Mouse (Mus musculus) fibroblast of lung, adult 2 months (primary cell): Measurements from ENCODE around the gene Atp5d.

ENCODE experiments used
- DNase-seq: peaks from one replicate; pipeline ENCODE4 v3.0.0-alpha.2; 2011; ENCODE audit warnings: low read depth

Gene Atp5d

DNA sequence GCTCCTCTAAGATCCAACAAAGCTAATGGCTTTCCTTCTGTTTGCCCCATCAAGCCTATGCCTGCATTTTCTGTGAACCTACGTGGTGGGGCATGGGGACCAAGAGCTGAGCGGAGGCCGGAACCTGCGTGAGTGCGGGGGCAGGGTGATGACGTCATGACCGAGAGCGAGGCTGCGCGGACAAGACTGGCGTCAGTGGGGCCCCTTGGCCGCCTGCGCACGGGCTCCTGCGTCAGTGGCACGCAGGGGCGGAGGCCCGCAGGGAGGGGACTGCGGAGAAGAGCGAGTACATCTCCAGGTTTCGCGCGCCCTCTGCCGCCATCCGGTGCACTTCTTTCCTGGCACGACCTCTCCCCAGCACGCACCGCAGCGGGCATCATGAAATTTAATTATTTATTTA lies 2.8 kb downstream of the Atp5d start:
- peak; percentile 87 for DNase-seq

DNA sequence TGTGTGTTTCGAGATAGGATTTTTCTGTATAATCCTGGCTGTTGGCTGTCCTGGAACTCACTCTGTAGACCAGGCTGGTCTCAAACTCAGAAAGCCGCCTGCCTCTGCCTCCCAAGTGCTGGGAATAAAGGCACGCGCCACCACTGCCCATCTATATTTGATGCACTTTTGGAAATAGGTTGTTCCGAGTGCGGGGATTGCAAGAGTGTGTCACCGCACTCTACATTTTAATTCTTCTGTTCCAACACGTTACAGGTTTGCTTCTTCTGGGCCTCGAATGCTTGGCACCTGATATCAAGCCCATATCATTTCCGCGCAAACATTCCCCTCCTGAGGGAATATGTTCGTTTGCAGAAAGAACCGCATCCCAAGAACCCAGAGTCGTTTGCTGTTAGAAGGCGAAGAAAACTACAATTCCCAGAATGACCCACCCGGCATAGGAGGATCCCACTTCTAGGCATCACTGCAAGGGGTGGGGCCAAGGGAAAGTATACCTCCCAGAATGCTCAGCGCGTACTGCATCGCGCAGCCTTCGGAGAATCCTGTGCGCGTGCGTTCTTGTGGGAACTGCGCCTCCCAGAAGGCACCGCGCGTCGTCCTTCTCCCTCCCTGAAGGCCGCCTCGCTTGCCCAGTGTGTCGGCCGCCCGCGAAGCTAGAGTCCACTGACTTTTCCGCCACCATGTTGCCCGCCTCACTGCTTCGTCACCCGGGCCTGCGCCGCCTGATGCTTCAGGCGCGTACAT lies 3.5 kb downstream of the Atp5d start:
- DNase-seq = peak; percentile 98

DNA sequence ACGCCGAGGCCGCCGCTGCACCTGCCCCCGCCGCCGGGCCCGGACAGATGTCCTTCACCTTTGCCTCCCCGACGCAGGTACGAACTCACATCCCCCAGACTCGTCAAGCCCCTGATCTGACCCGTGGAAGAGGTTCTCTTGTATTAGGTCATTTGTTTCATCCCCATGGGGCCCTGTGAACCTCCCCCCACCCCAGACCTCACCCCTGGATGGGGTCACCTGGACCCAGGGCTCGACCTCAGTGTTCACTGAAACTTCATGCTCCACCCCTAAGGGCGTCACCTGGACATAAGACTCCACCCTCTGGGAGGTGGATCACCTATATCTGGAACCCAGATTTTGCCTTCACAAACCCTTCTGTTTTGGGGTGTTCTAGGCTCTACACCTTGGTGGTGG lies 4.1 kb downstream of the Atp5d start:
- no peak for DNase-seq

DNA sequence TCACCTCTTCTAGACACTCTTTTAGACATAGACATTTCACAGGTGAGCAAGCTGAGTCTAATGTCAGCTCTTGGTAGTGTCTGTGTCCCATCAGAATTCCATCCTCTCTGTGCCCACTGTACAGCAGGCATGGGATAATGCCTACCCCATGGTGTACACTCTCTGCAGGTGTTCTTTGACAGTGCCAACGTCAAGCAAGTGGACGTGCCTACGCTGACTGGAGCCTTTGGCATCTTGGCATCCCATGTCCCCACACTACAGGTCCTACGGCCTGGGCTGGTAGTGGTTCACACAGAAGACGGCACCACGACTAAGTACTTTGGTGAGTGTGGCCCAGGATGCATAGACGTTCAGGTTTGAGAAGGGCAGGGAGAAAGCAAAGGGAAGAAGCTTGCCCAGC lies 5.2 kb downstream of the Atp5d start:
- no peak for DNase-seq

DNA sequence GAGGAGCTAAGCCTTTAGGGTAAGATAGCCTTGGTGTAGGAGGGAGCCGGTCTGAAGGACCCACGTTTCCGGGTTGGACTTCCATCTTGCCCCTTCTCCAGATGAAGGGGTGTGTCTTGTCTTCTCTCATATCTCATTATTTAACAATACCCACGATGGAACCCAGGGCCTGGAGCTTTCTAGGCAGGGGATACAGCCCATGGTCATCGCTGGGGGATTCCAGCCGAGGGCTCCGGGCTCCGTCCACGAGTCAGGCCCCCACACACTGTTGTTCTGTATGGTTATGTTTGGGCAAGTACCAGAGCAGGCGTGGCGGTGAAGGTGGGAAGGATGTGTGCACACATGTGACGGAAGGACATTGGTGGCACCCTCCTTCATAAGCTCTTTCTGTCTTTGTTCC lies 5.7 kb downstream of the Atp5d start:
- DNase-seq = no peak

DNA sequence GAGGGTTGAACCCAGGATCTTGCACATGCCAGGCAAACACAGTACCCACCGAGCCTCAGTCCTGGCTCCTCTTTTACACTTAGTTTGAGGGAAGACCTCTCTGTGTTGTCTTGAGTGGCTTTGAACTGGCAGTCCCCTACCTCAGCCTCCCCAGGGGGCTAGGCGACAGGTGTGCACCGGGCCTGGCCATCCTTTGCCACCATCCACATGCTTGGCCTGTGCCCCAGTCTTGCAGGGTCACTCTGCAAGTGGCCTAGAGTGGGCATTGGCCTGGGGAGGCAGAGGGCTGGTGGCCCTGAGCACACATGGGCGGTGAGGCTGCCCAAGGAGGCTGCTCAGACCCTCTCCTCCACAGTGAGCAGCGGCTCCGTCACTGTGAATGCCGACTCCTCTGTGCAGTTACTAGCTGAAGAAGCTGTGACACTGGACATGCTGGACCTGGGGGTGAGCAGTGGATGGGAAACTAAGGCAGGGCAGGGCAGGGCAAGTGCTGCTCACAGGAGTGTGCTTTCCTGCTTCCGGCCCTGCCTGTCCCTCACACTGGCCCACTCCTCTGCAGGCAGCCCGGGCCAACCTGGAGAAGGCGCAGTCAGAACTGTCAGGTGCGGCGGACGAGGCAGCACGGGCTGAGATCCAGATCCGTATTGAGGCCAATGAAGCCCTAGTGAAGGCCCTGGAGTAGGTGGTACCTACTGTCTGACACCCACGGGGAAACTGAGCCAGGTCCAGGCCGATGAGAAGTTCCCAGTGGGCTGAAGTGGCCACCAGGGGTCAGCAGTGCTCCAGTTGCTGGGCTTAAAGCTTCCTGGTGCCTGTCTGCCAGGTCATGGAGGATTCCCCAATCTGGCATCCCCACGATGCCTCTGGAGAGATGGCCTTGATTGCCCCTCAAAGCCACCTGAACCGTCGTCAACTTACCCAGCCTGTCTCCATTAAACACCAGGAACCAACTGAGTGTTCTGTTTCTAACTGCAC lies 6.7 kb downstream of the Atp5d start:
- DNase-seq = no peak

DNA sequence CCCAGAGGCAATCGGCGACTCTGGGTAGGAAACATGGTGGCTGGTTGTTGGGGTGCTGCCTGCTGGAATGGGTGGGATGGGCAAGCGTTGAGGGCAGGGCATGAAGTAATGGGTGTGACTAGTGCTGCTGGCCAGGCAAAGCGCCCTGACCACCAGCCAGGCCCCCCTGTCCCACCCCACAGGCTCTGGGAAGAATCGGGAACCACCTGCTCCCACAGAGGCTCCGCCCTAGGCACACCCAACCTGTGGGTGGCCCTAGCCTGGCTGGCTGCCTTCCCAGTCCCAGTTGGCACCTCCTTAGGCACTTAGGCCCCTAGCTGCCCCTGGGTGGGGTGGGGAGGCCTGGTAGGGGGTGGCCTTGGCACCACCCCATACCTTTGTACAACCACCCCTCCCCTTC lies 7.5 kb downstream of the Atp5d start:
- no peak for DNase-seq

DNA sequence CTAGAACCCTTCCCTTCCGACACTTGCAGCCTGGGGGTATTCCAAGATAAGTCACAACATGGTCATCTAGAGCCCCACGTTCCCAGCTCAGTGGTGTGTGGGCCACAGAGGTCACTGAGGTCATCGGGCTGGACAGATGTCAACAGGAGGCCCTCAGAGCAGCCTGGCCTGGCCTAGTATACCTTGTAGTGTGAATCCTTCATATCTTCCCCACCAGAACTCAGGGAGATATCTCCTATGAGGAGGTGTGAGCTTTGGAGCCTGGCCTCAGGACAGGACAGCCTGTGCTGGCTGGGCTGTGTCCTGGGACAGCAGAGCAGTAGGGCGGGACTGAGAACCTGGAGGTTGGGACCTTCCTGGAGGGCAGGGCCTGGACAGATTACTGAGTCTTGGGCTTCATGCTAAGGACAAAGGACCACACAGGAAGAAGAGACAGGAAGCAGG lies 8.2 kb downstream of the Atp5d start:
- DNase-seq = no peak

DNA sequence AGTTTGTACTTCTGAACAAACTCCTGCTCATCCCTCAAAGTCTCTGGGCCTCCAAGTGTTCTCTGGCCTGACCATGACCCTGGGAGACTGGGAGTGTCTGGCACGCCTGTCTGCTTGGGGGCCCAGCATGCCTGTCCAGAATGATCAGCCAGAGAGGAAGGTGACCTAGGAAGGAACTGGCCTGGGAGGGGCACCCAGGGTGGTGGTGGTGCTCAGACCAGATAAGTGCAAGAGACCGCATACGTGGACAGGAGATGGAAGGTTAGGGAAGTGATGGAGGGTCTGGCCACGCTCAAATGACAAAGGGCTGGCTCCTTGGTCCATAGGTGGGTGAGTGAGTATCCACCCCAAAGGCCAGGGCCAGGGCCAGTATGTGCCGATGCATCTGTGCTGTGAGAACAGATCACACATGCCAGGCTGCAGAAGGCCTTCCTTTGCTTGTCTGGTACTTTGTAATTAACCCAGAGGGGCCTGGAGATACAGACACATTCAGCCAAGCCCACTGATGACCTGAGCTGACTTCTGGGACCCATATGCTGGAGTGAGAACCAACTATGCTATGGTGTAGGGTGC lies 8.8 kb downstream of the Atp5d start:
- no peak for DNase-seq

DNA sequence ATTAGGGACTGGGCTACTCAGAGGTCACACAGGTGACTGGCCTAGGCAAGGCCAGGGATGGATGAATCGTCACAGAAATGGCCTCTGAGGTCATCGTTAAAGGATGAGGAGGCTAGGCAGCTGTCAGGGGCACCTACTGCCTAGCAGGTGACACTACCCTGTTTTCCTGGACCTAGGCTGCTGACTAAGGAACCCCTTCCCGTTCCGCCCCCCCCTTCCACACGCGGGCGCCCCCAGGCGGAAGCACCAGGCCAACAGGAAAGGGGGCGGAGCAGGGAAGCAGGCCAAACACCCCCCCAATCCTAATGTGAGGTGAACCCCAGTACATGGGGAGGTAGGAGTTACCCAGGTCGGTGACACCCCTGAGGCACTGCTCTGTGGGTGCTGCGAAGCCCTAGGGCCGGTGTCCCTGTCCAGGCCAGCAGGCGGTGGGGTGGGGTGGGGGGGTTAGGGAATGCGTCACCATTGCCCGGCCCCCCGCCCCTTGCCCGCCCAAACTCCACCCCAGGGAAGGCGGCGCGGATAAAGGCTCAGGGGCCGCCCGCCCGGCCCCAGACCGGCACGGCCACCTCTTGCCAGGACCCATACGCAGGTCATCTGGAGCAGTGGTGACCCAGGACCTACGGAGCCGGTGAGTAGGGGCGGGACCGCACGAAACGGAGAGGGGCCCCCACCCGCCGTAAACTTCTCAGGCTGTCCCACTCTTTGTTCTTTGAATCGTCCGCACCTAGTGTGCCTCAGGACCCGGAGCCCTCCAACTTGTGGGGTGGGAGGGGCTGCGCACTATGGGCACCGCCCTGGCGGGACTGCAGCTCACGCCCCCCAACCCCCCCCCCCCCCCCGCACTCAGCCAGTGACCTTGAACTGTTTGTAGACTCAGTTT lies 9.5 kb downstream of the Atp5d start, which contains the start of gene Midn:
TSS of gene Midn (plus strand) at position 554 of the 883 bp plus-strand sequence.
- DNase-seq = no peak

DNA sequence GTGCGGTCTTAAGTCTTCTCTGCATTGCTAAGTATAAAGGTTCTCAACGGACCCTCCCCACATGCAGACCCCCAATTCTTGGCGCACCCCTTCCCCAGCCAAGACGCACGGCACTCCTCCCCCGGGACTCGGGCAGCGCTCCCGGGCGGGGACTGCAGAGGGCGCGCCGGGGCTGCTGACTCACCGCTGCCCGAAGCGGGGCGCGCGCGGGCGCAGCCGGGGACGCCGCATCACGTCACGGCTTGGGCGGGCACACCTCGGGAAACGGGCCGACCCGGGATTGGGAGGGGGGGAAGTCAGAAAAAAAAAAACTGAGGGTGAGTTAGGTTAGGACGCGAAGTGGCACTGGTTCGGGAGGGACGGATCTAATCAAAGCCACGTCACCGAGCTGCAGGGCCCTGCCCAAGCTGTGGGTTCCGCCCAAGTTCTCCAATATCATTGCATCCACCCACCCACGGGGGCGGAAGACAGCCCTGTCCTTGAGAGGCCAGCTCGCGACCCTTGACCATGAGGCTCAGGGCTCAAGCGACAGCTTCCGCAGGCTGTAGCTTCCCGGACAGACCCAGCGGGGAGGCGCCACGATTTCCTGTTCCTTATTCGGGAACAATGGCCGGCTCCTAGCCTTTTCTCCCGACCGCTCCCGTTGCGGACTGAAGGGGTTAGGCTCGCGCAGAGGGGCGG lies 10.3 kb downstream of the Atp5d start:
- peak; percentile 75 for DNase-seq

DNA sequence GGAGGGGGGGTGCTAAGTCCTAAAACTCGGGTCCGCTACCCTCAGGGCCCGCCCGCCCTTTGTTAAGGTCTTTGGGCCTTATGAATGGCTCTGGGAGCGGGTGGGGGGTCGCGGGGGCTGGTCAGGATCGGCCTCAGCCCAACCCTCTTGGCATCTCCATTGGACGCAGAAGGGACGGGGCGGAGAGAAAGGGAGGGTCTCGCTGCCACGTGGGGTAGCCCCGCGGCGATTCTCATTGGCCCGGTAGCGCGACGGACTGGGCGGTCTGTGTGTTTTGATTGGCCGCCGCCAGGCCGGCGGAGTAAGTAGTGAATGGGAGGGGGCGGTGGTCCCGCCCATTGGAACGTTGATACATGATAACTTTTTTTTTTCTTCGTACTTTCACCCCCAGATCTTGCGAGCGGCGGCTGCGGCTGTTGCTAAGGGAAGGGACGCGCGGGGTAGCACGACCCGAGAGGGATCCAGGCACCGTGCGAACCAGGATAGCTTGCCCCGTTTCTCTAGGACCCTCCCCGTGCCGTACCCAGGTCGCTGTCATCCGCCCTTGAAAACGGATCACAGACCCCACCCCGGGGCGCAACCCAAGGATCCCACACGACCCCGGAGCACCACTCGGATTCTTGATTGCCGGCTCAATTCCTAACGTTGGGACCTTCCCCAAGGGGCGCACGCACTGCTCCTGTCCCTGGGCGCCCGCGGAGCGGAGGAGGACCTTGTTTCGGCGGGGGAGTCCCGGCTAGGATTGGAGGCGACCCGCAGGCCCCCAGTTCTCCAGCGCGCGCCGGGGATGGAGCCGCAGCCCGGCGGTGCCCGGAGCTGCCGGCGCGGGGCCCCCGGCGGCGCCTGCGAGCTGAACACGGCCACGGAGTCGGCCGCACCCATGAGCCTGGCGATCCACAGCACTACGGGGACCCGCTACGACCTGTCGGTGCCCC lies 11.1 kb downstream of the Atp5d start:
- peak; percentile 98 for DNase-seq

DNA sequence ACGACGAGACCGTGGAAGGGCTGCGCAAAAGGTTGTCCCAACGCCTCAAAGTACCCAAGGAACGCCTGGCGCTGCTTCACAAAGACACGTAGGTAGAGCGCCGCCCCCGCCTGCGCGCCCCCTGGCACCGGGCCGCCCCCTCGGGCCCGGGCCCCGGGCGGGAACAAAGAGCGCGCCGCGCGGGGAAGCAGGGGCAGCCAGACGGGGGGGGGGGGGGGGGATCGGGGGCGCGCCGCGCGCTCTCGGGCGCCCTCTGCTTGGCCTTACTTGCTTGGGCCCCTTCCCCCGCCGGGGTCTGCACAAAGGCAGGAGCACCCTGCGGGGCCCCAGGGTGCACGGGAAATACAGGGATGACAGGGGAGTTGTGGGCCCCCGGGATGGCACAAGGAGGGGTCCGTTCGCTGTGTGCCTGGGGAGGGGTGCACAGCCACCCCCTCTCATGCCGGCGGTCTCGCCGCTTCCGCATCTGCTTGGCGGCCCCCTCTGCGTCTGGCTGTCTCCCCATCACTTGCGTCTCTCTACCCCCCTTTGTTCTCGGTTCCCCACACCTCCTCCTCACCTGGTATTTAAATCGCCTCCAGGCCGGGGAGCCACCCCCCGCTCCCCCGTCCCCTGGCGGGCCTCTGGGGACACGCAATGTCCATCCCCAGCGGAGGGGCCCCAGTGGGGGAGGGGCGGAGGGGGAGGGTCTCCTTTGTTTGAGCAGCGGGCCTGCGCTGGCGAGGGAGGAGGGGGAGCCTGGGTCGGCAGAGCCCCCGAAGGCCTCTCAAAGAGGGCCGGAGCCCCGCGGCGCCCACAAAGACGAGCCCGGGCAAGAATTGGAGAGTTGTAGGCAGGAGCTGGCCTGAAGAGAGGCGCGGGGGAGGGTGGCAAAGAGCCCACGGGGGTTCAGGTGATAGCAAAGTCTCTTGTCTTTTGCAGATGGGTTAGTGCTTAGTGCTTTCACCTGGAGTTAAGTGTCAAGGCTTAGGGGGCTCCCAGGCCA lies 12.1 kb downstream of the Atp5d start:
- no peak for DNase-seq

DNA sequence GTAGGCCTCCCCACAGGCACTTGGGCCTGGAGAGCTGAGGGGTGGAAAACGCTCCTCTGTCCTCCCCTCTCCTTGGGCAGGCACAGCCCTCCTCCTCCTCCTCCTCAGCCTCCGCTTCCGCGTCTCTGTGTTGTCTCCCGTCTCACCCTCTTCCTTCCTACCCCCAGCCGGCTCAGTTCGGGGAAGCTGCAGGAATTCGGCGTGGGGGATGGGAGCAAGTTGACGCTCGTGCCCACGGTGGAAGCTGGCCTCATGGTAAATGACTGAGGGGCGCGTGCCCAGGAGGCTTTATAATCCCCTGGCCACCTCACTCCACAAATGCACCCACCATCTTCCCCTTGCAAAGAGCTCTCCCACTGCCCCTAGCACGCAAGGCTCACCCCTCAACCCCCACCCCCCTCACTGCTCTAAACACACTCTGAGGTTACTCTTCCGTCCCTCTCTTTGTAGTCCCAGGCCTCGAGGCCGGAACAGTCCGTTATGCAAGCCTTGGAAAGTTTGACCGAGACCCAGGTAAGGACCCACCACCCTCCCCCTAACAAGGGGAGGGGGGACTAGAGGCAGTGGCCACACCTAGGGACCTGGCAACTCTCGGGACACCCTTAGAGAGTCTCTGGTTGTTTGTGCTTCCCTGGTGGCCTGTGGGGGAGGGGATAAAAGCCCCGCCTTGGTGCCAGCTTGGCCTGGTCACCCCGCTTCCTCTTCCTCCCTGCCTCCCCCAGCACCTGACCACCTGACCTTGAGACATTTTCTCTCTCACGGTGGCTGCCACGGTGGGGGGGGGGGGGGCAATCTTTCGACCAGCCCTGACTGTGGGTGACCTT lies 13.0 kb downstream of the Atp5d start:
- DNase-seq = no peak

DNA sequence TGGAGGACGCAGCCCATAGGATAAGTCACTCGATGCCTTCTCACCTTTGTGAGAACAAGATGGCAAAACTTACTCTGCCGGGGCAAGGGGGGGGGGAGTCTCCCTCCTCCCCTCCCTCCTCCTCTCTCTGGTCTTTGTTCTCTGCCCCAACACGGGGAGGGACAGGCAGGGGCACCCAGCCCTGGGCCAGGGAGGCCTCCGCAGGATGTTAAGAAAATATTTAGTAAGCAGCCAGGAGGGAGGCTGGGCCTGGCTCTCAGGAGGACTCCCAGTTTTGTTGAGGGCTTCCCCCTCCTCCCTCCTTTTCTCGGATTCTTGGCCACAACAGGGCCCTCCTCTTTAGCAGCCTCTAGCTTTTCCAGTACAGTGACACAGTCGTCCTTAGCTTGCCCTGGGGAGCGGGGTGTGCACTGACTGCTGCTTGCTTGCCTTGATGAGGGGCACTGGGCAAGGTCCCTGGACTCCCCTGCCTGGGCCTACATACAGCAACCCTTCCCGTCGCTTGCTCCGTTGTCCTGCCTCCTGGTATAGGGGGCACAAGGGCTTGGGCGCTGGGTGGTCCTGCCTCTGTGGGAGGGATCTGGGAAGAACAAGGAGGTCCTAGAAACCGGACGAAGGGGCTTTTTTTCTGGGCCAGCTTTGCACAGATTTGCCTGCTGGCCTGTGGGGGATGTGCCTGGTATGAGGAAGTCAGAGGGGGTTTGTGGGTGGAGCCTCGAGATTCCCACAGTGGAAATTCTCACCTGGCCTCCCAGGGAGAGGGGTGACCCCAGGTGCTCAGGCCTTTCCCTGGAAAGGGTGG lies 13.8 kb downstream of the Atp5d start:
- no peak for DNase-seq

DNA sequence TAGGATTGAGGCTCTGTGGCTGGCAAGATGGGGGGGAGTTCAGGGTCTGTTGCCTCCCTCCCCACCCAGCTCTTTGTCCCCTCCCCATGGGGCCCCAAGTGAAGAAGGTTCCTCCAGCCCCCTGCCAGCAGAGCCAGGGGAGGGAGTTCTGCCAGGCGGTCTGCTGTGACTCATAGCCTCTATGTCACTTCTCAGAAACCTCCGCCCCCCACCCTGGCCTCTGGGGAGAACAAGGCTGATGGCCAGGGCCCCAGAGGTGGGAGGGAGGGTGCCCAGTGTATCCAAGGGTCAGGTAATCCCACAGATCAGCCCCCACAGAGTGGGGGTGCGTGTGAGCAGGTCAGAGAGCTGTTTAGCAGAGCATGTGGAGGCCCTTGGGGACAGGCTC lies 14.4 kb downstream of the Atp5d start:
- DNase-seq = no peak

DNA sequence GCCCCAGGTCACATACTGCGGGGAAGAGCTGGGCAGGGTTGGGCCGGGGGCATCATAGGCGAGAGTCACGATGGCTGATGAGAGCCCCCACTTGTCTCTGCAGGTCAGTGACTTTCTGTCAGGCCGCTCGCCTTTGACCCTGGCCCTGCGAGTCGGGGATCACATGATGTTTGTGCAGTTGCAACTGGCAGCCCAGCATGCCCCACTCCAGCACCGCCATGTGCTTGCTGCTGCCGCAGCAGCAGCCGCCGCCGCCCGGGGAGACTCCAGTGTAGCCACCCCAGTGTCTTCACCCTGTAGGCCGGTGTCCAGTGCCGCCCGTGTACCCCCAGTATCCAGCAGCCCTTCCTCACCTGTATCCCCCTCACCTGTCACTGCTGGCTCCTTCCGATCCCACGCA lies 15.3 kb downstream of the Atp5d start:
- no peak for DNase-seq
